Mouse (Mus musculus): ENCODE data around the gene Rad54l2. TPM values are rescaled to one million over a fixed set of nuclear protein-coding genes. Genes with fewer than 3 reads are reported as not detected.

Gene Rad54l2
- 3.0 TPM for polyA plus RNA-seq (2014; fragmentation: Illumina TruSeq; extraction: RNeasy Lipid Tissue Mini Kit (QIAGEN cat#74804); ENCODE audit: insufficient read depth, low read depth, low replicate concordance)

GRCm38 (mm10) chr9:106788812-106789321, at the start of gene Rad54l2:
Rad54l2 (minus strand) TSS chr9:106789194.

DNA sequence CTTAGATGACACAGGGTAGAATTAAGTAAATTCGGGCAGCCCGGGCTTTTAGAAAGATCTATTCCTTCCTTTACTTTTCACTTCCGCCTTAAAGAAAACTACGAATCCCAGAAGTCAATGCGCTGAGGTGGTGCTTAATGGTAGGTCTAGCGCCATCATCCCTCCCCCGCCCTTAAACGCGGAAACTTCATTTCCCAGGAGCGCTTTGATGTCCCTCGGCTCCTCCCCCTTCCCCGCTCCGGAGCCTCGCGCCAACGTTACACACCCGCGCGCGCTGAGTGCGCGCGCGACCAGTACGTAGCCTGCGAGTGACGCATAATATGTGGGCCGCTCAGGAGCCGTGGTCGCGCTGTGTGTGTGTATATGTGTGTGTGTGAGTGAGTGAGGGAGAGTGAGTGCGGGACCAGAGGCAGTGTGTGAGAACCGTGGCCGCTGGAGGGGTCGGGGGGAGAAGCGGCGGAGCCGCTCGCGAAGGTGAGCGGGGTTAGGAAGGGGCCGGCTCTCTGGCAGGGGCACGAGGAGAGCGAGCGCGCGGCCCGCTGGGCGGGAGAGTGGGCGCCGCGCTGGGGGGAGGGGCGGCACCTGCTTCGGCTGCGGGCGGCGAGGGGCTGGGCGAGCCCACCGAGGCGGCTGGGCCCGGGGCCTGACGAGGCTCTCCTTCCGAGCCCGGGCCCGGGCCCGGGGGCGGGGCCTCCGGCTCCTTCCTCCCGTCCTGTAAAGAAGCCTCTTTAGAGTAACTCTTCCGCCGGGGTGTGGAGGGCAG, 32.8 kb upstream of the Rad54l2 start, which contains the start of gene Dcaf1:
Dcaf1 (plus strand) TSS at position 257 of the 763 bp plus-strand sequence.

GRCm38 (mm10) chr9:106685249-106686101, 103.5 kb downstream of the Rad54l2 start, which contains the start of gene Tex264:
Tex264 (minus strand) TSS chr9:106685927.

GRCm38 (mm10) chr9:106655884-106656720, 132.9 kb downstream of the Rad54l2 start, which contains the start of gene Grm2:
Grm2 (minus strand) TSS chr9:106656082.

Other genes starting within 250 kb of the Rad54l2 start
- not detected for gene Iqcf3, start 227.6 kb downstream of the Rad54l2 start, polyA plus RNA-seq (2014; fragmentation: Illumina TruSeq; extraction: RNeasy Lipid Tissue Mini Kit (QIAGEN cat#74804); ENCODE audit: insufficient read depth, low read depth, low replicate concordance)
- gene Iqcf4, start 218.2 kb downstream of the Rad54l2 start, polyA plus RNA-seq (2014; fragmentation: Illumina TruSeq; extraction: RNeasy Lipid Tissue Mini Kit (QIAGEN cat#74804); ENCODE audit: insufficient read depth, low read depth, low replicate concordance), result not detected
- not detected for gene Iqcf6, start 162.6 kb downstream of the Rad54l2 start, polyA plus RNA-seq (2014; fragmentation: Illumina TruSeq; extraction: RNeasy Lipid Tissue Mini Kit (QIAGEN cat#74804); ENCODE audit: insufficient read depth, low read depth, low replicate concordance)
- not detected for gene Grm2, start 133.1 kb downstream of the Rad54l2 start, polyA plus RNA-seq (2014; fragmentation: Illumina TruSeq; extraction: RNeasy Lipid Tissue Mini Kit (QIAGEN cat#74804); ENCODE audit: insufficient read depth, low read depth, low replicate concordance)
- 59.3 TPM for gene Tex264, start 103.3 kb downstream of the Rad54l2 start, polyA plus RNA-seq (2014; fragmentation: Illumina TruSeq; extraction: RNeasy Lipid Tissue Mini Kit (QIAGEN cat#74804); ENCODE audit: insufficient read depth, low read depth, low replicate concordance)
- 7.8 TPM for gene Dcaf1, start 32.7 kb upstream of the Rad54l2 start, polyA plus RNA-seq (2014; fragmentation: Illumina TruSeq; extraction: RNeasy Lipid Tissue Mini Kit (QIAGEN cat#74804); ENCODE audit: insufficient read depth, low read depth, low replicate concordance)
- 10.4 TPM for gene Rbm15b, start 98.2 kb upstream of the Rad54l2 start, polyA plus RNA-seq (2014; fragmentation: Illumina TruSeq; extraction: RNeasy Lipid Tissue Mini Kit (QIAGEN cat#74804); ENCODE audit: insufficient read depth, low read depth, low replicate concordance)
- gene Manf, start 102.8 kb upstream of the Rad54l2 start, polyA plus RNA-seq (2014; fragmentation: Illumina TruSeq; extraction: RNeasy Lipid Tissue Mini Kit (QIAGEN cat#74804); ENCODE audit: insufficient read depth, low read depth, low replicate concordance), result 191 TPM